Mouse (Mus musculus) ES-E14 (cell line): Measurements from ENCODE around the gene Olfr521. TPM values are rescaled to one million over a fixed set of nuclear protein-coding genes. Genes with fewer than 3 reads are reported as not detected.
"Not testable (repeated sequence)": the region's sequence is repeated elsewhere in the genome, so short reads cannot be mapped to it uniquely, and the experiment has no call there.

Source experiments
- DNase-seq: peaks from one replicate; pipeline ENCODE4 v3.0.0-alpha.2; 2013; ENCODE audit warnings: low read depth, low spot score
- H3K27ac ChIP-seq: 2 replicates; pipeline ENCODE4 v1.5.1; 2012; ENCODE audit warnings: low read depth, mild to moderate bottlenecking, low read length, moderate library complexity, mixed read lengths; ENCODE audit not compliant: poor library complexity, insufficient read depth, severe bottlenecking
- H3K36me3 ChIP-seq: 2 replicates; pipeline ENCODE4 v1.6.1; 2012; ENCODE audit warnings: mild to moderate bottlenecking, low read length, moderate library complexity, mixed read lengths; ENCODE audit not compliant: control insufficient read depth, poor library complexity, insufficient read depth, severe bottlenecking
- H3K4me1 ChIP-seq, 2 experiments: fragments of 150-350 bp in 1 of 2; sonication (generic) in 1 of 2; 2 replicates each; pipeline ENCODE4 v1.6.1; 2012; ENCODE audit warnings: low read length in 2 of 2, mild to moderate bottlenecking in 1 of 2, mixed read lengths in 1 of 2; ENCODE audit not compliant: control insufficient read depth in 2 of 2, insufficient read depth in 2 of 2, poor library complexity in 1 of 2
- H3K4me3 ChIP-seq, 2 experiments: fragments of 150-350 bp in 1 of 2; sonication (generic) in 1 of 2; 2 replicates each; pipeline ENCODE4 v1.5.1; 2012; ENCODE audit warnings: low read length in 2 of 2, low read depth in 1 of 2, mild to moderate bottlenecking in 1 of 2, mixed read lengths in 1 of 2; ENCODE audit not compliant: insufficient read depth in 1 of 2, poor library complexity in 1 of 2, severe bottlenecking in 1 of 2
- H3K9ac ChIP-seq: 2 replicates; pipeline ENCODE4 v1.6.1; 2012; ENCODE audit warnings: low read depth, mild to moderate bottlenecking, low read length, mixed read lengths; ENCODE audit not compliant: poor library complexity, insufficient read depth, severe bottlenecking
- H3K9me3 ChIP-seq: fragments of 150-350 bp; sonication (generic); 2 replicates; pipeline ENCODE4 v1.6.1; 2012; ENCODE audit warnings: low read depth, mild to moderate bottlenecking, low read length; ENCODE audit not compliant: control insufficient read depth, insufficient read depth
- CHD2 ChIP-seq: IDR thresholded peaks from 2 replicates; pipeline ENCODE4 v1.6.1; 2014; ENCODE audit warnings: mild to moderate bottlenecking, low read depth, low read length, inconsistent platforms
- HCFC1 ChIP-seq: IDR thresholded peaks from 2 replicates; pipeline ENCODE4 v1.6.1; 2012; ENCODE audit warnings: low read length, inconsistent platforms, borderline replicate concordance; ENCODE audit not compliant: insufficient read depth
- MAFK ChIP-seq: IDR thresholded peaks from 2 replicates; pipeline ENCODE4 v1.6.1; 2014; ENCODE audit warnings: mild to moderate bottlenecking, low read depth, low read length, inconsistent platforms; ENCODE audit not compliant: insufficient read depth
- ZC3H11A ChIP-seq: IDR thresholded peaks from 2 replicates; pipeline ENCODE4 v1.6.1; 2012; ENCODE audit warnings: low read depth, mild to moderate bottlenecking, inconsistent platforms, low read length, borderline replicate concordance
- ZNF384 ChIP-seq: IDR thresholded peaks from 2 replicates; pipeline ENCODE4 v1.6.1; 2012; ENCODE audit warnings: low read depth, low read length, inconsistent platforms
- in situ Hi-C, 2 experiments: fragments of 600-800 bp; cut with MboI; formaldehyde crosslinking; loops; one replicate each; pipeline ENCODE4 v1.15.1; 2025; ENCODE audit warnings: low sequenced_read_pairs in 2 of 2, inconsistent platforms in 1 of 2; ENCODE audit not compliant: unreplicated experiment in 2 of 2
- total RNA-seq: library from RNA; depleted of rRNA; stranded (reverse); fragments of 300-350 nt; gene quantifications from 2 replicates; pipeline ENCODE4 v1.2.3, GENCODE M21; 2012; rRNA removed

Gene Olfr521
- total RNA-seq, result not detected in 2 replicates

- Histone ChIP-seq H3K36me3 (no peaks in the 10 kb centered on the region), H3K4me1 (no peaks in the 10 kb centered on the region), H3K4me3 (no peak within 1 kb of the TSS), H3K27ac (no peak within 1 kb of the TSS), H3K9ac (no peak within 1 kb of the TSS), H3K9me3 (no peaks in the 10 kb centered on the region; the same call in 1 of the 2 replicates)
- TF ChIP-seq HCFC1 (no peak), CHD2 (no peak), ZNF384 (no peak), ZC3H11A (no peak), MAFK (no peak)
- in situ Hi-C loops, result no loop called here
- no peak for DNase-seq
Observed at GRCm38 (mm10) chr7:99763207-99763606, at the start of gene Olfr521. Olfr521 (plus strand) TSS chr7:99763507.

- TF ChIP-seq ZC3H11A, result no peak
- TF ChIP-seq MAFK, result no peak
- TF ChIP-seq CHD2, result no peak
- TF ChIP-seq ZNF384, result no peak
- TF ChIP-seq HCFC1, result no peak
- no peaks in the 10 kb centered on the region for H3K4me1 ChIP-seq
- no peaks in the 10 kb centered on the region for H3K9me3 ChIP-seq
- in situ Hi-C loops, result no loop called here
- H3K36me3 ChIP-seq, result no peaks in the 10 kb centered on the region
- no peak overlapping the region for H3K27ac ChIP-seq
- H3K4me3 ChIP-seq, result no peak overlapping the region
- DNase-seq, result no peak
- no peak overlapping the region for H3K9ac ChIP-seq
Observed at GRCm38 (mm10) chr7:99716536-99716935, 46.8 kb upstream of the Olfr521 start.

GRCm38 (mm10) chr7:99729973-99730372 is 33.3 kb upstream of the Olfr521 start, which contains the start of gene Olfr520:
Olfr520 (plus strand) TSS chr7:99730273.
- Histone ChIP-seq H3K9ac (no peak within 1 kb of the TSS), H3K9me3 (peaks cover 14% of the 10 kb centered on the region; the same call in 1 of the 2 replicates), H3K36me3 (no peaks in the 10 kb centered on the region), H3K4me1 (no peaks in the 10 kb centered on the region), H3K27ac (no peak within 1 kb of the TSS), H3K4me3 (no peak within 1 kb of the TSS)
- TF ChIP-seq ZNF384 (no peak), ZC3H11A (no peak), MAFK (no peak), CHD2 (no peak), HCFC1 (no peak)
- in situ Hi-C loops, result no loop called here
- DNase-seq, result no peak

DNA sequence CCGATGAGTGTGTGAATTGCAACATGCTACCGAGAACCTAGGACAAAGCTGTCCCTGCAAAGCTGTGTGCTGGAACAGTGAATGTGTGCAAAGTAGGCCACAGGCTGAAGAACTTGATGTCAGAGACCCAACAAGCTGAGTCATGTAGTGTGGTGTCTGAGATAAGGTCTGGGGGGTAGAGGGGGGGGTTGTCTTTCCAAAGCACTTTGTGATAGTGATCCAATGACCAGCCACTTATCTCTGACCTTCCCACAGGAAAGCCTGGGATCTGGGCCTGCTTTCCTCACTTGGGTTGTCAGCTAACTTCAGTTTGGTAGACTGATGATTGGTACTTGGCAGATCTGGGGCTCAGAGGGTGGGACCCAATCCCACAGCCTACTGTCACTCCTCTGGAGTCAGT is 28.7 kb upstream of the Olfr521 start:
- Histone ChIP-seq H3K9ac (no peak overlapping the region), H3K27ac (no peak overlapping the region), H3K4me3 (no peak overlapping the region), H3K9me3 (no peaks in the 10 kb centered on the region), H3K4me1 (no peaks in the 10 kb centered on the region), H3K36me3 (no peaks in the 10 kb centered on the region)
- TF ChIP-seq ZC3H11A (no peak), CHD2 (no peak), MAFK (no peak), HCFC1 (no peak), ZNF384 (no peak)
- no peak for DNase-seq
- in situ Hi-C loops, result no loop called here

GRCm38 (mm10) chr7:99735491-99735890 is 27.8 kb upstream of the Olfr521 start:
- in situ Hi-C loops, H3K9ac ChIP-seq, H3K4me3 ChIP-seq, H3K27ac ChIP-seq, DNase-seq, H3K9me3 ChIP-seq, H3K36me3 ChIP-seq, H3K4me1 ChIP-seq: not testable (repeated sequence)
